Mouse (Mus musculus): ENCODE results near the gene Snx21.

Gene Snx21

DNA sequence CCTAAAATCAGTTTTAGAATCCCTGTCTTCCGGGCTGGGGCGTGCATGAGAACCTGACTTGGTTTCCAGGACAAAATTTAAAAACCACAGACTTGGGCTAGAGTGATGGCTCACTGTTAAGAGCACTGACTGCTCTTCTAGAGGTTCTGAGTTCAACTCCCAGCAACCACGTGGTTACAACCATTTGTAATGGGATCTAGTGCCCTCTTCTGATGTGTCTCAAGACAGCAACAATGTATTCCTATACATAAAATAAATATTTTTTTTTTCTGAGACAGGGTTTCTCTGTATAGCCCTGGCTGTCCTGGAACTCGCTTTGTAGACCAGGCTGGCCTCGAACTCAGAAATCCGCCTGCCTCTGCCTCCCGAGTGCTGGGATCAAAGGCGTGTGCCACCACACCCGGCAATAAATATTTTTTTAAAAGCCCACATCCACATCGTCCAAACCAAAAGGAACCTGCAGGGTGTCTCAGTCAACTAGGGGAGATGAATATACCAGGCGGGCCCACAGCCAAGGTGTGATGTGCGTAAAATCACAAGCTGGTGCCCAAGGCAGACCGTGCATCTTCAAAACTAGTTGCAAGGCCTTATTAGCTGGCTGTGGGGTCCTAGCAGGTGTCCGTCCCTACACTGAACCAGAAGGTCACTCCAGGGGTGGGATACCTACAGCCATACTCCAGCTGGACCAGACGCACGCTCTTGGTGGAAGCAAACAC, 46.6 kb downstream of the Snx21 start:
- no peak for DNase-seq

DNA sequence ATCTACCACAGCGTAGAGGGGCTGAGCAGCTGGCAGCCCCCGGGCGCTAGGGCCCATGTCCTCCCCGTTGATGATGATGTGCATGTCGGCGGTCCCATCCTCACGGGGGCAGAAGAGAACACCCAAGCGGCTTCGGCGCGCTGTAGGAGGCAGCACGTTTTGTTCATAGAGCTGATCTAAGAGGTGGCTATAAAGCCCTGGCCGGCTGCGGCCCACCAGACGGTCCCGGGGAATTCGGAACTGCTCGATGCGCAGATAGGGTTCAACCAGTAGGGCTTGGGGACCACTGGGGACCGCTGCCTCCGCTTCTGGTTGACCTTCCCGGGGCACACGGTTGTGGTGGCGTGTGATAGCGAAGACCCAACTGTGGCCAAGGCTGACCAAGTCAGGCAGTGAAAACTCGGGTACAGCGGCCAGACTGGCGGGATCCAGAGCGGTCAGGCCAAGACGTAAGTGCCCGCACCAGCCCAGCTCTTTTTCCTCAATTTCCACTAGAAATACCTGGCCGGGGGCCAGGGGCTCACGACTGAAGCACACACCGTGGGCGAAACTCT, 47.2 kb downstream of the Snx21 start, which contains the start of gene Ctsa:
Gene Ctsa (plus strand): TSS at position 126 of the 554 bp plus-strand sequence.
- peak; percentile 67 to 77 for DNase-seq

DNA sequence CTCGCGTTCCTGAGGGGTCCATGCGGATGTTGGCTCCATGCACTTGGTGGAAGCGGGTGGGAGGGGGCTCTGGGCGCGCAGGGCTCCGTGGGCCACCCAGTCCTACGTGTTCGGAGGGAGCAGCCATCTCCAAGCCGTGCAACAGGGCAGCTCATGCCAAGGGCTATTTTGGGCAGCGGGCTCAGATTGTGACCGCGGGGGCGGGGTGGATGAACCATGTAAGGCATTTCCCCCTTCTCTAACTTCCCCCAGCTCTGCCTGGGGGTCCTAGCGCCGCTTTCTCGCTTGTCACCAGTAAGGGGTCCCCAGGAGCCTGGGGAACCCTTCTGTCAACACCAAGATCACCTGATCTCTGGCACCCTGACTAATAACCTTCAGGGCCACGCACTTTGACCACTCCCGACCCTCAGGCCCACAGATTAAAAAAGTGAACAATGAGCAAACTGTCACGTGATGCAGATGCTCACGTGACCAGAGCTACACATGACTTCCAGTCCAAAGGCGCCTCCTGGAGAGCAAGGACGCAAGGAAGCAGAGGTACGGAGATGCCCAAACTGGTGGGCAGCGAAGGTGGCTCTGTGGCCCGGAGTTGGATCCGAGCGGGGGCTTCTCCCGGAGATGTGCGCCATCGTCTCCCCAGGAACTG, 47.8 kb downstream of the Snx21 start, which contains the start of gene Neurl2:
Gene Neurl2 (minus strand): TSS at position 143 of the 646 bp plus-strand sequence.
- peak; percentile 94 to 96 for DNase-seq

DNA sequence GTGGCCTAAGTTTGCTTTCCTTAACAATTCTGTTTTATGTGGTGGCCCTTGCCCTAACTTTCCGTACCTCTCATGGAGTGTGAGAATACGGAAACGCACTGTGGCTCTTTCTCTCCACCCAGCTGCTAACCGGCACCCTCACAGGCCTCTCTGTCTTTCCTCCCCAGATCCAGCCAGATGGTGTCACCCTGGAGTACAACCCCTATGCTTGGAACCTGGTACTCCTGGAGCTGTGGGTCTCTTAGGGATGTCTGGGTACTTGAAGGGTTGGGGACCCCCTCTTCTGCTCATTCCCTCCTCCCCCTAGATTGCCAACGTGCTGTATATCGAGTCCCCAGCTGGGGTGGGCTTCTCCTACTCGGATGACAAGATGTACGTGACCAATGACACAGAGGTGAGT, 48.9 kb downstream of the Snx21 start:
- peak in 1 of 2 experiments; percentile 42 for DNase-seq

DNA sequence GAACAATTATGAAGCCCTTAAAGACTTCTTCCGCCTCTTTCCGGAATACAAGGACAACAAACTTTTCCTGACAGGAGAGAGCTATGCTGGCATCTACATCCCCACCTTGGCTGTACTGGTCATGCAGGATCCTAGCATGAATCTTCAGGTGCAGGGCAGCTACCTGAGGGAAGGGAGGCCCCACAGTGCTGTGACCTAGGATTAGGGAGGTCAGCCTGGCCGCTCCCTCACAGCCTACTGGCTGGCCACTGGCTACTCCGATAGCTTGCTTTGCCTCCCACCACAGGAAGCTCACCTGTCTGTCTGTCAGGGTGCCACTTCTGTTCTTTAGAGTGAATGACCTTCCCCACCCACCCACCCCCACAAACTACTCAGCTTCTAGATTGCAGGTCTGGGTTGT, 49.5 kb downstream of the Snx21 start:
- no peak for DNase-seq
